Mouse (Mus musculus): Measurements from ENCODE around the gene Dmbx1. TPM values are rescaled to one million over a fixed set of nuclear protein-coding genes. Genes with fewer than 3 reads are reported as not detected.

The Dmbx1 gene
- polyA plus RNA-seq, 1 experiment from 2014 or later: 8.3 TPM

DNA sequence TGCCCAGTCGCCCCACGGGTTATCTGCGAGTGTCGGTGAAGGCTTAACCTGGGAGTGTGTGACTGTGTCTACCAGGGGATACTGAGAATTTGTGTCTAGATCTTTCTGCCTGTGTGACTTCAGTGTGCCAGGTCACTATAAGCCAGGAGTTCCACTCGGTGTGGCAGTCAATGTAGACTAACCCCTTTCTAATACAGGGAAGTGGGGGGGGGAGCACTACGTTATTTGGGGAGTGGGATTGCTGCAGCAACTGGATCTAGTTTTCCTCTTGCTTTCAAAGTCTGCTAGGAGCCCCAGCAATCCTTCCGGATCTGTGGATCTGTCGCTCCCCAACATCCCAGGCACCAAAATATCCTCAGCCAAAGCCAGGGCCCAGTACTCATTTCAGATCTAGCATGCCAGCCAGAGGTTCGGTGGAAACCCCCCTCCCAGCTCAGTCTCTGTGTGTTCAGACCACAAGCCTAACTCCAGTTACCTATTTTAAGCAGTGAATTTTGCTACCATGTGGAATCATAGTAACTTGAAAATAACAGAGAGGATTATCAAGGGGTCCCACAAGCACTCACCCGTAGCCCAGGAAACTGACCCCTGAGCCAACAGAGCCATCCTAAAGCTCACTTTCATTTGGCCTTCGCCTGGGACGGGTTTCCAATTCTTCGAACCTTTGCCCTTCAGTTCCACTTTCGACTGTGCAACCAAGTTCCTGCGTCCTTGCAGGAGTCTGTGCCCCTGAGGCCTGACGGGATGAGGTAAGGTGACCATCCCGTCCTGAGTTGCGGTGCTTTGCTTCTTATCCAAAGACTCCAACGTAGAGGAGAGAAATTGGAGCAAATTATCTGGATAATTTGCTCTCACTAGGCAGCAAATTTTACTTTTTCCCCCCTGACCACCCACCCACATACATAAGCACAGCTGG is 2.4 kb downstream of the Dmbx1 start:
- Histone ChIP-seq H3K4me3 (peak overlapping the region; percentile 9; the same call in 1 of the 2 replicates), H3K9me3 (no peaks in the 10 kb centered on the region), H3K4me2 (peak overlapping the region; percentile 20; the same call in 1 of the 2 replicates), H3K27me3 (peaks cover 81% of the 10 kb centered on the region), H3K27ac (replicated peaks) (no peak overlapping the region), H3K36me3 (no peaks in the 10 kb centered on the region), H3K4me1 (replicated peaks) (peaks cover 32% of the 10 kb centered on the region), H3K9ac (no peak overlapping the region)
- no peak for ATAC-seq (ENCODE audit: low FRiP score, low read depth)
- 3% methylated on average over 19 of the region's 19 CpGs for WGBS

DNA sequence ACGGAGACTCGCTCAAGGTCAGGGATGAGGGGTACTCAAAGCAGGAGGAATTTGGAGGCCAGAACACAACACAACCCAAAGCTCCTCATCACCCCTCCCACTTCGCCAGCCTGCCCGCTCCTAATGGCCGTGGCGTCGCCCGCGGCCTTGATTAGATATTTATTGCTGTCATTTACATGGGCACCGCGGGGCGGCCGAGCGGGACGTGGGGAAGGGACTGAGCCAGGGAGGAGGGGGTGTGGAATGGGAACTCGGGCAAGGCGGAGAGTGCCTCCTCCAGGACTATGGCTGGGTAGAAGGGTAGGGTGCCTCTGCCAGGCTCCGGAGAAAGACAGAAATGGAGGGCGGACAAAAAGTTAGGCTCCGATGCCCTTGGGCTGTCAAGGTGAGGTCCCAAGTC is 3.1 kb downstream of the Dmbx1 start:
- ATAC-seq (ENCODE audit: low FRiP score, low read depth): 0 out of 2 replicates have a peak, but pooled peaks have one; percentile 32
- under 1% methylated on average over 20 of the region's 20 CpGs for WGBS
- no peak overlapping the region for H3K9ac ChIP-seq
- peak overlapping the region; percentile 20 for H3K4me2 ChIP-seq
- peaks cover 37% of the 10 kb centered on the region for H3K4me1 ChIP-seq (replicated peaks)
- no peaks in the 10 kb centered on the region for H3K9me3 ChIP-seq
- H3K27ac ChIP-seq (replicated peaks): no peak overlapping the region
- peaks cover 81% of the 10 kb centered on the region for H3K27me3 ChIP-seq
- H3K36me3 ChIP-seq: no peaks in the 10 kb centered on the region
- peak overlapping the region; percentile 9; the same call in 1 of the 2 replicates for H3K4me3 ChIP-seq

DNA sequence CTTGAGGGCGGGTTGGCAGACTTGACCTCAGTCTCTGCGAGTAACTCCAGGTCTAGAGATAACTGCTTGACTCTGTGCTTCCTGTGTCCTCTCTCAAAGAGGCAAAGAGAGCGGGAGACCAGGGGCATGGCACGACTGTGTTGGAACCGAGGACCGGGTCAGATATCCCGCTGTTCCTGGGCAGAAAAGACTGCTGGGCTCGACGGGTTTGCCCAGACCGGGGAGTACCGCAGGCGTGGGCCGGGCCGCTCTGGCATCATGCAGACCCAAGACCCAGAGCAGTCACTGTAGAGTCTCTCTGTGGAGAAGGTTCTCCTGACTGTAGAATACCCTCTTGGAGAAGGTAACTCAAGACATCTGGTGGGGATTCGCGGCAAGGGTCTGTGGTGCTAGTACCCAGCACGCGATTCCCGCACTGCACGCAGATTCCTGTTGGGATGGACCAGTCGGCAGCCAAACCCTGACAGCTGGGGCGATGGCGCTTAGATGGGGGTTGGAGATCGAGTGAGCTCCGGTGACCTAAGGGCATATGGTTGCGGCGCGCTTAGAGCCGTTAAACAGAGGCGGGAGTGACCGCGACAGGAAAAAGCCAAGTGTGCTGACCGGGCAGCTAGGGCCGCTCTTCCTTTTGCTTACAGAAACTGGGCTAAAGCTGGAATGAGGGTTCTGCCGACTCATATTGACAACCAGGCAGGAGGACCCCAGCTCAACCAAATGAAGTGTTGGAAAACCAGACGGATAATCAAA is 3.7 kb downstream of the Dmbx1 start:
- peak overlapping the region; percentile 20; the same call in 1 of the 2 replicates for H3K4me2 ChIP-seq
- no peak for ATAC-seq (ENCODE audit: low FRiP score, low read depth)
- peaks cover 38% of the 10 kb centered on the region for H3K4me1 ChIP-seq (replicated peaks)
- H3K9me3 ChIP-seq: no peaks in the 10 kb centered on the region
- WGBS: 1% methylated on average over 36 of the region's 36 CpGs
- no peak overlapping the region for H3K4me3 ChIP-seq
- peaks cover 81% of the 10 kb centered on the region for H3K27me3 ChIP-seq
- no peak overlapping the region for H3K9ac ChIP-seq
- H3K27ac ChIP-seq (replicated peaks): no peak overlapping the region
- no peaks in the 10 kb centered on the region for H3K36me3 ChIP-seq

DNA sequence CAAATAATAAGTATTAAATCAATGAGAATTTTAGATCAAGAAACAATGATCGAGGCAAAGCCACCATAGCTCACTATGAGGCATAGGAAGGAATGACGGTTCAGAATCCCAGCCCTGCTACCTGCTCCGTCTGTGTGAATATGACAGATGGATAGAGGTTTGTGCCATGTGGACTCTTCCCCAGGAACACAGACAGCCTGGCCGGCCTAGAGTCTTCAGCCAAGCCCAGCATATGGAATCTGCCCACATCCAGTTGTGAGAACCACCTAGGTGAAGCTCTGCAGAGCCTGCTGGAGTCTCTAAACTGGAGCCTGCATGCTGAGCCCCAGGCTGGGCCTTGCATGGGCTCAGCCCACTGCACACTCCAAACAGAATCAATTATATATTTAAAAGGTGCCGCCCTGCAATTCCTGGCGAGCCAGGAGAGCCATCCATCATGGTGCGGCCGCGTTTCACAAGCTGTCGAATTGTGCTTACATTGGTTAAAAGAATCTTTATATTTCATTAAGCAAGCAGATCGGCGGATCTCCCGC is 8.1 kb downstream of the Dmbx1 start:
- Histone ChIP-seq H3K27me3 (peaks cover 80% of the 10 kb centered on the region), H3K4me2 (no peak overlapping the region), H3K36me3 (no peaks in the 10 kb centered on the region), H3K9ac (no peak overlapping the region), H3K4me1 (replicated peaks) (peaks cover 19% of the 10 kb centered on the region), H3K4me3 (no peak overlapping the region), H3K27ac (replicated peaks) (no peak overlapping the region), H3K9me3 (no peaks in the 10 kb centered on the region)
- 0 out of 2 replicates have a peak, but pooled peaks have one; percentile 37 for ATAC-seq (ENCODE audit: low FRiP score, low read depth)
- WGBS: 36% methylated on average over 13 of the region's 13 CpGs

DNA sequence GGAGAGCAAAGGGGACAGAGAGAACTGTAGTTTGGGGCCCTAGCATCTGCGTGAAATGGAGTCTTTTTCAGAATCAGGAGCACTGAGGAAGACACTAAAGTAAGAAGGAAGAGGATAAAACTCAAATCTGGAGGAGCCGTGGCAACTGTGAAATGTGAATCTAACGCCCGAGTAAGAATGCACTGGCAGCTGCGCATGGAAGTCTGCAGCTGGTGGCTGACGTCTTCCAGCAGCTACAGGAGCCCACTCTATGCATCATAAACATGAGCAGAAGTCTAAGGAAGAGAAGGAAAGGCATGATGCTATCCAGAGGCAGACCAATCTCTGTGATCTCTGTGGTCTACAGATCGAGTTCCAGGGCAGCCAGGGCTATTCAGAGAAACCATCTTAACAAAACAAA is 12.1 kb downstream of the Dmbx1 start:
- no peaks in the 10 kb centered on the region for H3K9me3 ChIP-seq
- WGBS: 70% methylated on average over 7 of the region's 7 CpGs
- H3K36me3 ChIP-seq: no peaks in the 10 kb centered on the region
- H3K27ac ChIP-seq (replicated peaks): no peak overlapping the region
- ATAC-seq (ENCODE audit: low FRiP score, low read depth): no peak
- H3K27me3 ChIP-seq: peaks cover 50% of the 10 kb centered on the region
- H3K9ac ChIP-seq: no peak overlapping the region
- H3K4me2 ChIP-seq: no peak overlapping the region
- no peak overlapping the region for H3K4me3 ChIP-seq
- peaks cover 6% of the 10 kb centered on the region; the same call in 1 of the 2 replicates for H3K4me1 ChIP-seq (replicated peaks)

DNA sequence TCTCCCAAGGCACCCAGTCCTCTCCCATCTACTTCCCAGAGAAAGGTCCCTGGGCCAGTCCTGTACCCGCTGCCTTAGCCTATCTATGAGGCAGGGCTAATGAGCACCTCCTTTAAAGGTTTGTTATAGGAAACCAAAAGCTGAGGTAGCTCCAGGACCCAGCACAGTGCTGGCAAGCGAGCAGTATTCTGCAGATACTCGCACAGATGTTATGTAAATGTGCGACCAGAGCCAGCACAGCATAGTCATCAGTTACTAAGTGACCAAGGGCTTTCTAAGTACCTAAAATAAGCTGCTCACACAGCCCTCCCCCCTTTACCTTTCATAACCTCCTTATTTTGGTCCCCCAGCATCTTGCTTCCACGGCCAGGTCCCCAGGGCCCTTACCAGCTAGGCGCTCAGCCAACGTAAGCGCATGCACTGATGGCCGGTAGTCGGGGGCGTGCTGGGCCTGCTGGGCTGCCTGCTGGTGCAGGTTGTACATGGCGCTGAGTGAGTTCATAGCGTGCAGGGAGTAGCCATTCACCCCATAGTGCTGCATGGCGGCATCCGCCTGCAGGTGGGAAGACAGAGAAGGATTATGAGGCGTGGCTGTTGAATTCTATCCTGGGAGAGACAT is 16.4 kb downstream of the Dmbx1 start:
- Histone ChIP-seq H3K9ac (no peak overlapping the region), H3K27ac (replicated peaks) (no peak overlapping the region), H3K36me3 (no peaks in the 10 kb centered on the region), H3K27me3 (peaks cover 20% of the 10 kb centered on the region), H3K4me3 (no peak overlapping the region), H3K4me2 (no peak overlapping the region), H3K9me3 (no peaks in the 10 kb centered on the region), H3K4me1 (replicated peaks) (no peaks in the 10 kb centered on the region)
- 62% methylated on average over 16 of the region's 16 CpGs for WGBS
- ATAC-seq (ENCODE audit: low FRiP score, low read depth): no peak

DNA sequence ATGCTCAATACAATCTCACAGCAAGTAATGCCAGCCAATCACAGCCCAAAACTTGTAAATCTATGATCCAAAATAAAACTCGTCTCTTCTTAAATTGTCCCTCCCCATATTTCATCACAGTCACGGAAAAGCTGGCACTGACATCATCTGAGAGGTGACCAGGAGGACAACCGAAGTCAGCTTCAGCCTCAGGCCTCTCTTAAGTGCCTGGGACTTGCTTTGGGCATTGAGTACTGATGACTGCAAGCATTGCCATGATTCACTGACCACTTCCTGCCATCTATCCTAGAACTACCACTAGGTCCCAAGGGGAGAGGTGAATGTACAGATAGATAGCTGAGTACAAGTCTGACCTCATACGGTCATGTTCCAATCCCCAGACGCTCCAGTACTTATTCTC is 17.0 kb downstream of the Dmbx1 start:
- peaks cover 21% of the 10 kb centered on the region for H3K27me3 ChIP-seq
- no peak overlapping the region for H3K4me3 ChIP-seq
- H3K4me1 ChIP-seq (replicated peaks): no peaks in the 10 kb centered on the region
- H3K36me3 ChIP-seq: no peaks in the 10 kb centered on the region
- 93% methylated on average over 5 of the region's 5 CpGs for WGBS
- no peak overlapping the region for H3K9ac ChIP-seq
- H3K9me3 ChIP-seq: no peaks in the 10 kb centered on the region
- H3K4me2 ChIP-seq: no peak overlapping the region
- no peak overlapping the region for H3K27ac ChIP-seq (replicated peaks)
- ATAC-seq (ENCODE audit: low FRiP score, low read depth): no peak

DNA sequence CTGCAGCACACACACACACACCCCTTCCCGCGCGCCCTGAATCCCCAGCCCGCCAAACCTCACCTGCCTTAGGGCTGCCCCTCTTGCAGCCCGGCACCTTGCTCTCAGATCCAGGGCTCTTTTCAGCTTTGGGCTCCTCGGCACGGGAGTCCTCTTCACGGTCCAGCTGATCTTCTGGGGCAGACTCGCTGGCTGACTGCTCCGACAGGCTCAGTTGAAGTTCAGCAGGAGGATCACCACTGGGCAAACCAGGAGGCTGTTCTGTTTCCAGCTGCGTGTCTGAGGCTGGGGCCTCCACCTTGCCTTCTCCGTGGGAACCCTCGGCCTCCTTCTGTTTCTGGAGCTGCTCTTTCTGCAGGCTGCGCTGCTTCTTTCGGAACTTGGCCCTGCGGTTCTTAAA is 19.8 kb downstream of the Dmbx1 start:
- Histone ChIP-seq H3K27me3 (peaks cover 22% of the 10 kb centered on the region), H3K27ac (replicated peaks) (no peak overlapping the region), H3K9me3 (no peaks in the 10 kb centered on the region), H3K4me3 (no peak overlapping the region), H3K4me2 (no peak overlapping the region), H3K9ac (no peak overlapping the region), H3K36me3 (no peaks in the 10 kb centered on the region), H3K4me1 (replicated peaks) (no peaks in the 10 kb centered on the region)
- 75% methylated on average over 16 of the region's 16 CpGs for WGBS
- no peak for ATAC-seq (ENCODE audit: low FRiP score, low read depth)

DNA sequence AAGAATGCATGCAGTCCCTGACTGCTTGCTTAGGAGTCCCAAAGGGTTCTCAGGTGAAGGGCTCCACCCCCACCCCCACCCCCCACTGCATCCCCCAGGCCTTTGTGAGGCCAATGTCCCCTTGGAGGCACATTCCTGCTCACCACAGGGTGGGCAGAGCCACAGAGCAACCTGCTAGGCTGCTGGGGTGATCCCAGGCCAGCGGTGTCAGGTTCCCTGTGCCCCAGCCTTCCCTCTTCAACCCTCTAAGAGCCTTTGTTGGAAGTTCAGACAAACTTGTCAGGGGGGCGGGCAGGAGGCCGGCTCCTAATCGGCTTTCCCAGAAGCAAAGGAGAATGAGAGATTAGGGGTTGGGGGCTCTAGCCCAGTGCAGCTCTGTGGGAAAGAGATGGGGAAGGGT is 28.1 kb downstream of the Dmbx1 start:
- Histone ChIP-seq H3K4me1 (replicated peaks) (no peaks in the 10 kb centered on the region), H3K36me3 (no peaks in the 10 kb centered on the region), H3K4me2 (no peak overlapping the region), H3K4me3 (no peak overlapping the region), H3K9me3 (no peaks in the 10 kb centered on the region), H3K27me3 (peaks cover 34% of the 10 kb centered on the region), H3K9ac (no peak overlapping the region), H3K27ac (replicated peaks) (no peak overlapping the region)
- WGBS: 8% methylated on average over 4 of the region's 4 CpGs
- ATAC-seq (ENCODE audit: low FRiP score, low read depth): no peak

DNA sequence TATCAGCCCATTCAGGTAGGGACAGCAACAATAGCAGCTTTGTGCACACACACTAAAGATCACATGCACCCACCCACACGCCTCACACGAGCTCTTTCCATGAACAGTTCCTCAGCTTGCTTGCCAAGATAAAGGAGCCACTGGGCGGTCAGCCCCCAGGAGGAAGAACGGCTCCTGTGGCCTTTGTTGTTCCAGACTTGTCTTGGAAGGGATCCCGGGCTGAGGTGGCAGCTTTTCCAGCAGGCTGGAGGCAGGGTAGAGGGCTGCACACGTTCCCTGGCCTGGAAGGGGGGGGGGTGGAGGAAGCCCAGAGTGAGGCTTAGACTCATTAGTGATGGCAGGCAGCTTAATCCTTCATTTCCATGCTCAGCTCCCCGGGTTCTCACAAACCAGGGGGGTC is 31.1 kb downstream of the Dmbx1 start:
- 10% methylated on average over 7 of the region's 7 CpGs for WGBS
- Histone ChIP-seq H3K27me3 (peaks cover 54% of the 10 kb centered on the region), H3K4me1 (replicated peaks) (peaks cover 6% of the 10 kb centered on the region), H3K27ac (replicated peaks) (no peak overlapping the region), H3K9me3 (no peaks in the 10 kb centered on the region), H3K36me3 (no peaks in the 10 kb centered on the region), H3K4me3 (no peak overlapping the region), H3K4me2 (no peak overlapping the region), H3K9ac (no peak overlapping the region)
- peak; percentile 42; the same call in 1 of the 2 replicates for ATAC-seq (ENCODE audit: low FRiP score, low read depth)

DNA sequence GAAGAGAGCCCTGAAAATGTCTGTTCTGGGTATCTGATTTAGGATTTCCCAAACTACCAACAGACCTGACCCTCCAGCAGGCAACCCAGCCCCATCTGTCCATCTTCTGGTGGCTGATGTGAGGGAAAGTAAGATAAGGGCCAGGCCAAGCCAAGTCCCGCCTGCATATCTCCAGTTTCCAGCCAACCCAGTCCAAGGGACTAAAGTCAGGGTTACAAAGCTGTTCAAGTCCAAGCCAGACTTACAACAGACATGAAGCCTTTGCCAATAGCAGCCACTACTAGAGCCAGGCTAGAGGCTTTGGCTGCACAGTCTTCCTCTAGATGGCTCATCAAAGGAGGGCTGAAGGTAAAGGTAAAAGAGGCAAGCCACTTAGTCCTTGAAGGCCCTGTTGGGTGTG is 31.7 kb downstream of the Dmbx1 start:
- Histone ChIP-seq H3K27ac (replicated peaks) (no peak overlapping the region), H3K9ac (no peak overlapping the region), H3K36me3 (no peaks in the 10 kb centered on the region), H3K9me3 (no peaks in the 10 kb centered on the region), H3K4me2 (no peak overlapping the region), H3K4me3 (no peak overlapping the region), H3K4me1 (replicated peaks) (peaks cover 6% of the 10 kb centered on the region), H3K27me3 (peaks cover 56% of the 10 kb centered on the region)
- ATAC-seq (ENCODE audit: low FRiP score, low read depth): no peak
- 84% methylated on average over 1 of the region's 1 CpGs for WGBS
